Mouse (Mus musculus) adrenal gland, postnatal 14 days (tissue): ENCODE results near the gene Rfng. TPM values are rescaled to one million over a fixed set of nuclear protein-coding genes. Genes with fewer than 3 reads are reported as not detected.

Experiments
- total RNA-seq: library from RNA; stranded (reverse); gene quantifications from 2 replicates; pipeline ENCODE4 v1.2.3, GENCODE M21; 2021

The Rfng gene
- total RNA-seq, 1 experiment from 2014 or later = 18.6 TPM

Other genes starting within 250 kb of the Rfng start
- 52.6 and 67.9 TPM in 2 replicates for gene Mcrip1, start 234.5 kb downstream of the Rfng start, total RNA-seq
- 0.48 TPM in 1 of 2 replicates, not detected in the other for gene Ppp1r27, start 233.1 kb downstream of the Rfng start, total RNA-seq
- 449 and 479 TPM in 2 replicates for gene P4hb, start 211.0 kb downstream of the Rfng start, total RNA-seq
- 268 and 310 TPM in 2 replicates for gene Arhgdia, start 202.6 kb downstream of the Rfng start, total RNA-seq
- 120 and 128 TPM in 2 replicates for gene Alyref, start 185.8 kb downstream of the Rfng start, total RNA-seq
- 68.3 and 69.0 TPM in 2 replicates for gene Anapc11, start 185.8 kb downstream of the Rfng start, total RNA-seq
- gene Npb, start 175.7 kb downstream of the Rfng start, total RNA-seq = 1.6 TPM in 1 of 2 replicates, not detected in the other
- gene Pcyt2, start 166.3 kb downstream of the Rfng start, total RNA-seq = 148 and 187 TPM in 2 replicates
- gene Sirt7, start 159.0 kb downstream of the Rfng start, total RNA-seq = 37.1 and 39.7 TPM in 2 replicates
- gene Mafg, start 150.6 kb downstream of the Rfng start, total RNA-seq = 51.8 and 55.3 TPM in 2 replicates
- gene Pycr1, start 140.4 kb downstream of the Rfng start, total RNA-seq = 1.6 TPM in 2 replicates
- 0.94 TPM in 1 of 2 replicates, not detected in the other for gene Myadml2, start 136.0 kb downstream of the Rfng start, total RNA-seq
- 8.3 and 11.2 TPM in 2 replicates for gene Notum, start 123.0 kb downstream of the Rfng start, total RNA-seq
- gene Aspscr1, start 111.2 kb downstream of the Rfng start, total RNA-seq = 69.4 and 71.3 TPM in 2 replicates
- 46.4 and 52.5 TPM in 2 replicates for gene Cenpx, start 70.5 kb downstream of the Rfng start, total RNA-seq
- 27.2 and 31.5 TPM in 2 replicates for gene Lrrc45, start 70.3 kb downstream of the Rfng start, total RNA-seq
- 3.2 and 5.3 TPM in 2 replicates for gene Rac3, start 62.7 kb downstream of the Rfng start, total RNA-seq
- 31.8 and 41.9 TPM in 2 replicates for gene Dcxr, start 56.9 kb downstream of the Rfng start, total RNA-seq
- gene Cbr2, start 52.1 kb downstream of the Rfng start, total RNA-seq = 7.3 and 10.2 TPM in 2 replicates
- 20.9 and 46.6 TPM in 2 replicates for gene Hmga1b, start 21.4 kb downstream of the Rfng start, total RNA-seq
- 101 and 107 TPM in 2 replicates for gene Gps1, start 65 bp upstream of the Rfng start, total RNA-seq
- gene Dus1l, start 12.2 kb upstream of the Rfng start, total RNA-seq = 64.5 and 70.5 TPM in 2 replicates
- 94.1 and 150 TPM in 2 replicates for gene Fasn, start 40.3 kb upstream of the Rfng start, total RNA-seq
- 12.6 and 17.7 TPM in 2 replicates for gene Ccdc57, start 148.7 kb upstream of the Rfng start, total RNA-seq
- 10.6 and 14.0 TPM in 2 replicates for gene Slc16a3, start 164.3 kb upstream of the Rfng start, total RNA-seq
- gene Csnk1d, start 207.1 kb upstream of the Rfng start, total RNA-seq = 124 and 135 TPM in 2 replicates